Mouse (Mus musculus) spleen, postnatal 4 days (tissue): ENCODE results near the gene Gpr27.

Experiments used
- DNase-seq, 2 experiments: peaks; one replicate each; pipeline ENCODE4 v3.0.0; 2022; ENCODE audit warnings: low spot score in 2 of 2

Gpr27 gene

DNA sequence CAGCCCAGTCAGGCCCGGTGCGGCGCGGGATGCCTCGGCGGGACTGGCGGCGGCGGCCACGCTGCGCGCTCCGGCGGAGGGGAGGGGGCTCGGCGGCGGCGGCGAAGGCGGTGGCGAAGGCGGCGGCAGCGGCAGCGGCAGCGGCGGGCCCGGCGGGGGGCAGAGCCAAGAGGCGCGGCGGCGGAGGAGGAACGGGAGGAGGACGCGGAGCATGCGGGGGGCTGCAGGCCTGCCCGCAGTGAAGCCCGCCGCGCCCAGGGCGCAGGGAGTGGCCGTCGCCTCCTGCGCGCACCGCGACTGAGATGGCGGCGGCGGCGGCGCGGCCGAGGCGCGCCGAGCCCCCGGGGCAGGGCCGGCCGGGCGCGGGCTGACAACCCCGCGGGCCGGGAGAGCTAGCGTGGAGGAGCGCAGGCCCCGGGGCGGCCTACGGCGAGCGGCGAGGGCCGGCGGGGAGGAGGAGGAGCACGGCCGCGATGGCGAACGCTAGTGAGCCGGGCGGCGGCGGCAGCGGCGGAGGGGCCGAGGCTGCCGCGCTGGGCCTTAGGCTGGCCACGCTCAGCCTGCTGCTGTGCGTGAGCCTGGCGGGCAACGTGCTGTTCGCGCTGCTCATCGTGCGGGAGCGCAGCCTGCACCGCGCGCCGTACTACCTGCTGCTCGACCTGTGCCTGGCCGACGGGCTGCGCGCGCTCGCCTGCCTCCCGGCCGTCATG is at the start of gene Gpr27:
Gene Gpr27, plus strand, starts transcription at position 474 of the 710 bp plus-strand sequence.
- DNase-seq = peak in 1 of 2 experiments; percentile 66

DNA sequence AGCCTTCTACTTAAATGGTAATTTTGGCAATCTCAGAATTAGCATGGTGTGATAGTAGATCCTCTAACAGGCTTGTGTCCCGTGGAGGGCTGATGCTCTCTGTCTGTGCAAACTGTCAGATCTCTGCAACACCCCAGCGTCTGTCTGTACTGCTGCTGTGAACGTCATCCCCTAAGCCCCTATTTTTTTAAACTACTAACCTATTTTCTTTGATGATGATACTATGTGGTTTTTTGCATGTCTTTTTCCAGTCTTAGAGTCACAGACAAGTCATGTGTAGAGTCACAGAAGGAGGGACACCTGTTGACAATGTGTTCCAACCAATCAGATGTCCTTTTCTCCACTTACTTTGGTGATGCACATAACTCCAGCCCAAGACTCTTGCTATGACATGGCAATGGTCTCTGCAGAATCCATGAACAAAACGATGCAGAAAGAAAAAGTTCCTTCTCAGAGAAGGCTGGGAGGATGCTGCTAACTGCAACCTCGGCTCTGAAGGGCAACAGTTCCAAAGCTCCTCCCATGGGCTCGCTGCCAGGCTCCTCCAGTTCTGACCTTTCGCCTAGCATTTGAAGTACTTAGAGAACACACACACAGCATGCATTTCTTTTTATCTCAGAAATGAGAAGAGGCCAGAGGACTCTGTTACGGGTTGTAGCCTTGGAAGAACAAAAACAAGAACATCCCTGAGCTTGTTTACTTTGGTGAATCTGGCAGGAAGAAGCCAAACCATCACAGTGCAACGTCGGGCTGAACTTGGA is 48.9 kb upstream of the Gpr27 start:
- DNase-seq = no peak

DNA sequence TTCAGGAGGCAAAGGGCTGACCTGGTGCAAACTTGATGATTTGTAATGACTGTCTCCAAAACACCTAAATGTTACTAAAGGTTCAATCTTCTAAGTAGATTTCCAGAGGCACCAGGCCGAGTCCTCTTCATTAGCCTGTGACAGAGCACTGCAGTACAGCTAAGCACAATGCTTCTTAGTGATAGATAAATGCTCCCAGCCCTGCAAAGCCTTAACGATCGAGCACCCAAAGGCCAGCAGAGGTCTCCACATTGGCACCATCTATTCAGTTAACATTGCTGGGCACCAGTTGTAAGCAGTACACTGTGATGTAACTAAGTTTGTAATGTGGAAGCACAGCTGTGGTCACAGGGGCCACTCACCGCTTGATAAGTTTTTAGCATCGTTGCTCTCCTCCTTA is 48.1 kb upstream of the Gpr27 start:
- no peak for DNase-seq

DNA sequence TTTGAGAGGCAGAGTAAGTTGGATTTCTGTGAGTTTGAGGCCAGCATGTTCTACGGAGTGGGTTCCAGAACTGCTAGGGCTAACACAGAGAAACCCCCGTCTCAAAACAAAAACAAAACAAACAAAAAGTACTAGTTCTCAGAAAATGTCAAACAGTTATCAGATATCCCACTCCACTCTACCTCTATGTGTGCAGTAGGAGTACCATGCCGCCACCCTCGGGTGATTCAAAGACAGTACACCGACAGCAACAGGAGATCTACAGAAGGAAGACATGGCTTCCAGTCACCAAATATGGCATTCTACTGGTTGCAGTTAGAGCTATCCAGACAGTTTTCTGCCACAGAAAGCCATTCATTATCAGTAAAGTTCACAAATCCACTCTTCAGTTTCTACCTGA is 47.6 kb upstream of the Gpr27 start:
- DNase-seq = no peak

DNA sequence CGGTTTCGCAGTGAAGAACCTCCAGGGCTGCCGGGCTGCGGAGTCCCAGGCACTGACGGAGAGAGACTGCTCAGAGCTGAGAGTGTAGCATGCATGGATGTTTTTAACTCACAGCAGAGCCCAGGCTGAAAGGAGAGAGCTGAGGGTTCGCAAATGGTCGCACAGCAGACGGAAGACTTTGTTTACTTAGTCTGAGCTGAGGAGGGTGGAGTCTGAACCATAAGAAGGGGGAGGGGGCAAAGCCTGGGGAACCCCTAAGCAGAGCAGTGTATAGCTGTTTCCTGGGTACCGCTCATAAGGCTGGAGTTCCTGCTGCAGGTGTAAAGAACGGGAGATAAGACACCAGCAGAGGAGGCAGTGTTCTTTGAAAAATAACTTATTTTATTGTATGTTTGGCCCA is 46.1 kb upstream of the Gpr27 start:
- no peak for DNase-seq

DNA sequence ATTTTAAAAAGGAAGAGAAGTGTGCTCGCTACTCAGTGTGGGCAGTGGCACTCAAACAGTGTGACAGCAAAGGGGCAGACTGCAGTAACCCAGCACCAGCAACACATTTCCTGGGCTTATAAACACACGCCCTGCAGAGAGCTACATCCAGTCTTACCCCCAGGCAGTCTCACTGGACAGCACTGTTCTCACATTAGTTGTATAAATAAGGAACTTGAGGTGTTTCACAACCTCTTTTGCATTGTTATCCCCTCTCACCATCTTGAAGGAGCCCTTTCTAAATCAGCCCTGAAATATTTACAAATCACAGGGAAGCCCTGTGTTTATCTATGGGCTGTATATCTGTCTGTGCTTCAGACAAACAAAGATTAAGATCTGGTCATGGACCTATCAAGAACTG is 43.2 kb upstream of the Gpr27 start:
- no peak for DNase-seq

DNA sequence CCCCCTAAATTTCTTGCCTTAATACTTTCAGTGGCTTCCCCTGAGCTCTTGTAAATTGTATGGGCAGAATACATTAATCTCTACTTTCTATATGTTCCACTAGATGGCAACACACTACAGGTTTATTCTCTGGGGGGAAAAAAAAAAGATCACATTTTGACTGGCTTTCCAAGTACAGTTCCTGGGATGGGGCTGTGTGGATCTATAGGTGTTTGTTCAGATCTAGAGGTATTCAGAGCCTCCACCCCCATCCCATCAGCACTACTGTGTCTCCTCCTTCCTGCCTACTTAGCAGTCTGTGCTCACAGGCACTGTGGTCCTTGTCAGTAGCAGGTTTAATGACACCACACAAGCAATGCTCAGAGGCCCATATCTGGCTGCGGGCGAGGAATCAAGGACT is 40.1 kb upstream of the Gpr27 start:
- no peak for DNase-seq

DNA sequence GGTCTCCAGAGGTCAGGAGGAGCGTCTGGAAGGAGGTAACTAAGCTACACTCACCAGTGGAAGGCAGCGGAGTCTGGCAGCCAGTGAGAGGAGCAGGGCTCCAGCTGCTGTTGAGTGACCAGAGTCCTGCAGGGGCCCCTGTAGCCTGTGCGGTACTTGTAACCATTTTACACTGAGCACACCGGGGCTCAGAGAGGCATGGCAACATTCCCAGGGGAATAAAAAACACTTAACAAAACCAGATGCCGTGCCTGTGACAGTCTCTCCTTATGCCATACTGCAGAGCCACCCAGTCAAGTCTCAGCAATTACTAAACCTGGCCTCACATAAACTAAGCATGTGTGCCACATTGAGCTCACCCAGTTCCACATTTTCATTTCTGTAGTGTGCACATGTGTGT is 38.1 kb upstream of the Gpr27 start:
- no peak for DNase-seq

DNA sequence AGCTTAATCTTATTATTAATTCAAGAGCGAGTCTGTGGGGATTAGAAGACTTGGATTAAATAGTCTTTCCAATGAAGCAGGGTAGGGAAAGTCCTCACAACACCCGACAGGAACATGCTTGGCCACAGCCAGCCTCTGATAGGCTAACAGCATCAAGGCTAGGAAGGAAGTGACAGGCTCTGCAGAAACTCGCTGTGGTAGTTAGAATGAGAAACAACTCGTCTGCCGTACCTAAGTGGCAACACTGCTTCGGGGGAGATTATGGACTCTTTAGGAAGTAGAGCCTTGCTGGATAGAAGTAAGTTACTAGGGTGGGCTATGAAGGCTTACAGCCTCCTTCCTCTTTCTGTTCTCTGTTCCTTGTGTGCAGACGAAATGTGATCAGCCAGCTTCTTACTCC is 37.0 kb upstream of the Gpr27 start:
- no peak for DNase-seq

DNA sequence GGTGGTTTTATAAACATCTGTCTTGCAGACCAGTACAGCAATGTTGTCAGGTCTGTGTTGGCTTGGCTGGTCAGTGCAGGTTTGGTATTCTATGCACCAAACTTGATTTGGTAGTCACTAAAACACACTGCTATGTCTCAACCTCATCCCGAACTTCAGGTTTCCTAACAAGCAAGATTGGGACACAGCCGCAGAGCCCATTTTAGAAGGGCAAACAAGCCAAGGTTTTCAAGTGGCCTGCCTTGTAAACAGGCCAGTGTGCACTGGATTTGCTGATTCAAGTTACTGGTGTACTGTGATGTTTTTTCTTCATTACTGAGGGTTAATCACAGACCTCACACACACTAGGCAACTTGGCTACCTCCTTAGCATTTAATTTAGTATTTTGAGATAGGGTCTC is 36.4 kb upstream of the Gpr27 start:
- no peak for DNase-seq

DNA sequence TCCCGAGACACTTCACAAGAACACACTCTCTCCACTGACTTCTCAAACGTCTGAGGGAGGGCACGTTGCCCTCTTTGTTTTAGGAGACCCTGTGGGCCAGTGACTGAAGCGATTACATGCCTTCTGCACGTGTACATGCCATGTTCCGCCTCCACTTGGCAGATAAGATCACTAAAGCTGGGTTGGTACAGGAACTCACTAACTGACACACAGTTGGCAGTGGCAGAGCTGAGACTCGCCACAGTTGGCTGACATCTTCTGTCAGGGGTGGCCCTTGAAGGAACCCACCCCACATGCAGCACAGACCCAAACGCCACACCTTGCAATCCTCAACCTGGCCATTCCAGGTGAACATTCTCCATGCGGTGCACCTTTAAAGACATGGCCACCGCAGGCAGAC is 33.9 kb upstream of the Gpr27 start:
- DNase-seq = no peak

DNA sequence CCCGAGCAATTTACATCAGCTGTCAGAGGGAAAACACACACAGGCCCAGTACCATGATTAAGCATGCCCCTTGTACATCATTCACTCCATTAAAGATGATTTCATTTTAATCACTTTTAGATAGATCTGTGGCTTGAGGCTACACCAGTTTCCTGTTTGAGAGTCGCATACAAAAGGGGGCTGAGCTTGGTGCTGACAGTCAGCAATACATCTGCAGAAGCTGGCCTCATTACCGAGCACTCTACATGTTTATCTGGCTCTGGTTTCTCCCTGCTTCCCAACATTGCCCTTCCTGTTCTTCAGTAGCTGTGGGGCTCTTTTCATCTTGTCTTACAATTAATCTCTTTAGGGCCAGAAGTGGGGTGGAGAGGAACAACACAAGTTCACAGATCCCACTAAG is 32.0 kb upstream of the Gpr27 start:
- no peak for DNase-seq

DNA sequence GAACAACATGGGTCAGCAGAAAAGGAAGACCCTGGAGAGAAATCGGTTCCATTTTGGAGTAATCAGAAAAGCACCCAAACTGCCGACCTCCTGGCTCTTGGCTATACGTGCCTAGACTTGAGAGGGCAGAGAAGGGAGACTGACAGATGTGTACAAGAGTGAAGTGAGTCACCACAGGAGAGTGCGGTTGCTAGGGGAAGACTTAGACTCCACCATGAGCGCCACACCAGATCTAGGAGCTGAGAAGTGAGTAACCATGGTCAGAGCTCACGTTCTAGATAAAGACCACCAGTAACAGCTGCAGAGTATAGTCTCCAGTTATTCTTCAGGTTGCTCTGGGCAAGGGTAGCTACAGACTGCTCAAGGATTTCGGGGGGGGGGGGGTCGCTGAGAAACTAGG is 29.2 kb upstream of the Gpr27 start:
- no peak for DNase-seq

DNA sequence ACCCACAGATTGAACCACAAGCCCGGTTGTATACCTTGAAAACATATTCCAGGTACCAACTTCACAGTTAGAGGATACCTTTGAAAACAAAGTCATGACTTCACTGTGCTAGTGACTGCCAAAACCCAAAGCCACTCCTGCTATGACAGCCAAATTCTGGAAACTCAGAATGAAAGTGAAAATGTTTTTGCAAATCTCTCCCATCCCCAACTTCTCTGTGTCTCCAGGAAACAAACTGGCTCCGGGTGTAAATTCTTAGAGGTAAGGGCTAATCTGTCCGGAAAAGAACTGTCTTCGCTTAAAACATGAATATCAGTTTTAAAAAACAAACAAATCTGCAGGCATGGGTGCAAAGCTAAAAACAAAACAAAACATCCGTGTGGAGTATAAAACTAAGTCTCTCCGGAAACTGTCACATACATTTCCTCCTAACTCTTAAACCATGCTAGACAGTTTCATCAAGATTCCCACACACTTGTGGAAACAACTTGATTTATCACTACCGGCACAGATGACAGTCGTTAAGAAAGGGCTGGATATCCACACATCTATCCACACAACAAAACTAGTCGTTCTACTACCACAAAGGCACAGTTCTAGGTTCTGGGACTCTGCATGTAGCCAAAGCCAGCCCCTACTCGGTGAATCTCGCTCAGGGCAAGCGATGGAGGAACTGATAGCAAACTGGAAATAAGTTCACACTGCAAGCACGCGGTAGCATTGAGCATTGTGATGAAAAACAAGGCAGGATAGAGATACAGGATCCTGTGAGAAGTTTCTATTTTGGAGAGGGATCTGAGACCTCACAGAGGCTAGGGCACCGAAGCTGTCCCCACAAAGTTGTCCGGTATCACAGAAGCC is 26.8 kb upstream of the Gpr27 start:
- DNase-seq = no peak

DNA sequence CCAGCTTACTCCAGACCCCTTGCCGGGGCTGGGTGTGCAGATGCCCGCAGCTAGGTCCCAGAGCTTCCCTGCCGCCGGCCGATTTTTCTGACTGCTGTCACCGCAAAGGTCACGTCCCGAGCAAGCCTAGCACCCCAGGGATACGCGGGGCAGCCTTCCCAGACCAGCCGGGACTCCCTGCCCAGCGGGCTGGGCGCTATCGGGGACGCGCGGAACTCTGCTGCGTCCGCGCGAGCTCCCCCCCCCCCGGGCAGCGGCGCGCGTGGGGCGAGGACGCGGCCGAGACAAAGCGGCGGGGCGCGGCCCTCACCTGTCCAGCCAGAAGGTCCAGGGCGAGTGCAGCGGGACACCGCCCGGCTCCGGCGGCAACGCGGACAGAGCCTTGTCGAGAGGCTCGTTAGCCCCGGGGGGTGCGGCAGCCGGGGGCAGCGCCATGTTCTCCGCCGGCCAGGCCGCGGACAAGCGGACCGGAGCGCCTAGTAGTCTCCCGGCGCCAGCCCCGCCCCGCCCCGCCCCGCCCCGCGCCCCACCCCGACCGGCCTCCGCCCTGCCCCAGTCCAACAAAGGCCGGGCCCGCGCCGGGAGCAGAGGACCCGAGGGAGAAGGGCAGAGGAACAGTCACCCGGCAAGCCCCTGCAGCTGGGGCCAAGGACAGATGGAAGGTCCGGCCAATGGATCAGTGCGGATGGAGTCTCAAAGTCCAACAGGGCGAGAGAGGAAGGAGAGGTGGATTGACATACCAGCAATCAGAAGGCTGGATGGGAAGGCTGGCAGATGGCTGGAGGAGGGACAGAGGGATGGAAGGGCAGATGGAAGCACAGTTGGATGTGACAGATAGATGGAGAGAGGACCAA is 25.9 kb upstream of the Gpr27 start, which contains the start of the genes Eif4e3 and Gm20696:
Gene Eif4e3, minus strand, starts transcription at position 454 of the 854 bp plus-strand sequence.
Gene Gm20696, minus strand, starts transcription at position 480 of the 854 bp plus-strand sequence.
- peak; percentile 39 to 71 for DNase-seq

DNA sequence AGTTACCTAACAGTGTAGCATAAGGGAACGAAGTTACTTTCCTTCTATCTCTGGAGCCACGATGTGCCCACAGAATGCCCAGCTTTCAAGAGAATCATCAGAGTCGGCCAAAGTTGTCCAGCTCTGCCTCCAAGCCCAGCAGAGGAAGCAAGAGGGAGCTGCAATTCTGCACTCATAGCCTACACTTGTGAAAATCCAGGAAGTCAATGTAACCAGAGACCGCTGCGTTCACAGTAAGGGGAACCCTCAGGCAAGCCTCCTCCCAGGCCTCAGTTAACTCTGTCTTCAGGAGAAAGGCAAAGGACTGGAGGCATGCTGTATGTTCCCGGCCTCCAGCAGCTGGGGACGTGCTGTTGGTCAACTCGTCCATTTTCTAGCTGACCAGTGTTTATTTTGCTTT is 25.2 kb upstream of the Gpr27 start:
- no peak for DNase-seq

DNA sequence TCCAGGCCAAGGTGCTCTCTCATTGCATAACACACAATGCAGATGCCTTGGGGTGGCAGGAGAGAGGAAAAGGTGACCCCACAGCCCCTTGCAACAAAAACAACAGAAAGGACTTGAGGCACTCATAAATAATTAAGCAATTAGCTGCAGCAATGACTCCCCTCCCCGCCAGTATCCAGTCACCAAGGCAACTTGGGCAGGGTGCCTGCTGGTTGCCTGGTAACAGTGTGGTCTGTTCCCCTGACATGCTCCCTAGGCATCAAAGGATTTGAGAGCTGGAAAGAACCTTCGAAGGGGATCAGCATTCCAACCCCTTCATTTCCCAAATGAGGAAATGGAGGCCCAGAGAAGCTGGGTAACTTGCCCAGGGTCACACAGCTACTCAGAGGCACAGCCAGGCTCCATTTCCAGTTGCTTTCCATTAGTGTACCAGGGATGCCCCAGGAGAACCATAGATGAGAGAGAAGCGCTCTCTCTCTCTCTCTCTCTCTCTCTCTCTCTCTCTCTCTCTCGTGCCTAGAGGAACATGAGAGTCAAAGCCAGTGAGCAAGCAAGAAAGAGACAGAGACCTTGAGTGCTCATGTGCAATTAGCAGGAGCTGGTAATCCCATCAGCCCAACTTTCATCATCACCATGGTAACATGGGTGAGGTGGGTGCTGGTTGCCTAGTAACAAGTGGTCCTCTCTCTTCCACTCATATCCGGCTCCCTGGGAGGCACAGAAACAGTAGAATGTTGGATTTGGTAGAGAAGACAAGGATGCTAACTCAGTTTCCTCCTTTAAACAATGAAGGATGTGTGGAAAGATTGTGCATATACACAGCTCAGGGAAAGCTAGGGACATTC is 22.8 kb upstream of the Gpr27 start:
- DNase-seq = no peak

DNA sequence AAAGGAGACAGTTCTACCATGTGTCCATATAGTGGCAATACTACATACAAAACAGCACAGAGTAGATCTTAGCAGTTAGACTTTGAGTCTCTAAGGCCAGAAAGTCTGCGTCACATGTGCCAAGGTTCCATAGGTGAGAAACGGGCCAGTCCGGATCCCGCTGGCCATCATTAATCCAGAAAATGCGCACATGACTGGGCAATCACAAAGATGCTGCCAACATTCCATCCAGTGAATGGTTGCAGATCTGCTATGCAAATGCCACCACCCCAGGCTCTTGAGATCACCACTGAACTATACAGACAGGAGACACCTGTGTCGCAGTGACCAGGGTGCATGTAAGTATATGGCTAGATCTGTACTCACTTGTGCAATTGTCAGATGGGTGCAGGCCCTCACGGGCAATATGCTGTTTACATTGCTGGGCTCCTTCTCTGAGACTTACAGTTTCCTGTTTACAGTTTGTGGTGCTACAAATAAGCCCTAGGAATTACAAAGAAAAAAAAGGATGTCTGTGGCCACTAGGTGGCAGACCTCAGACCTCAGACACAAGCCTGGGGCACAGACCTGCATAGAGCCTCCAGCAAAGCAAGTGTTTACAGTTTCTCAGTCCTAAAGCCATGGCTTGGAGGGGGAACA is 21.9 kb upstream of the Gpr27 start:
- DNase-seq = no peak

DNA sequence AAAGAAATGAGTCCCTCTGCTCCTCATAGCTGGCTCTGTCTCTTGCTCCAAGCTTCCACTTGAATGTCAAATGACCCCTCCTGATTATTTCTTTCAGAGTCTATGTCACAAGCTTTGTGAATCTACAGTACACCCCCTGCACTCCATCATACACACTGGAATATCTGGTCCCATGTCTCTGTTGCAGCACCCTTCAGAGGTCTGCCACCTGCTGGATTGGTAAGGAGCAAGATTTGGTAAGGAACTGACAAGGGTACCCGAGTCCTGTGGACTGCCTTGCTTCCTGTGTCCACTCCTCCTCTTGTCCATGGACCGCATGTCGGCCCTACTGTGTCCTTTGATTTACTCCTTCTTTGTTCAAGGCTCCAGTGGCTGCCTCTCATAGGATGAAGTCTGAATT is 20.7 kb upstream of the Gpr27 start:
- no peak for DNase-seq

DNA sequence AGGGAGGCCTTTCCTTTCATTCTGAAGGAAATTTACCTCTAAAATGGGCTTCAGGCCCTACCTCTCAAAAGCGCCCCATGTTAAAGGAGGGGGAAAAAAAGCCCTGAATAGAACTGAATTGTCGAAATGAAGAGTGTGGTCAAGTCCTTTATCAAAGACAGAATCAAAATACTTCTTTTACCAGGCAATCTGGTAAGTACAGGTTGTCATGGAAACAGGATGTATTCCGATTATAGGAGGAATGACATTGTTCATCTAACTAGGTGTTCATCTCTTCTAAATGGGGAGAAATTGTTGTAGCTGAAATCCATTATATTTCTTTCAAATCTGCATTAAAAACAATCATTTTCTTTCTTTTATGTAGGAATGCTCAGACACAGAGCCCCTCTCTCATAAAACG is 18.0 kb upstream of the Gpr27 start:
- no peak for DNase-seq
